Mouse (Mus musculus) embryo, embryonic 10 days (tissue): ENCODE measurements at regions not wholly inside any gene's neighbourhood (a gene's known extent, or its start where the extent isn't known, plus 50 kb on each side); places are given as distances from the start of the nearest gene placed in this dataset.

Source experiments
- DNase-seq: peaks from one replicate; pipeline ENCODE4 v3.0.0-alpha.2; 2015; ENCODE audit warnings: low spot score

GRCm38 (mm10) chr8:51906516-51906915 is 1605.0 kb upstream of the Aga start:
- no peak for DNase-seq

GRCm38 (mm10) chr8:51910351-51910750 is 1601.2 kb upstream of the Aga start:
- no peak for DNase-seq

- no peak for DNase-seq
Observed at GRCm38 (mm10) chr8:51944876-51945275, 1566.7 kb upstream of the Aga start.

- DNase-seq: no peak
Observed at GRCm38 (mm10) chr8:51962516-51962915, 1549.0 kb upstream of the Aga start.

- peak; percentile 4 for DNase-seq
Observed at GRCm38 (mm10) chr8:52001696-52002095, 1509.8 kb upstream of the Aga start.
